Mouse (Mus musculus) bone marrow macrophage, adult 2 months (primary cell): Measurements from ENCODE around the gene Cisd3. TPM values are rescaled to one million over a fixed set of nuclear protein-coding genes. Genes with fewer than 3 reads are reported as not detected.
A peak's percentile ranks its signal among the peaks of the same experiment; 100 is the strongest.
"Not testable (repeated sequence)": the region's sequence is repeated elsewhere in the genome, so short reads cannot be mapped to it uniquely, and the experiment has no call there.

Source experiments
- H3K27ac ChIP-seq: 2 replicates; pipeline ENCODE4 v1.5.1; 2012; ENCODE audit warnings: low read depth, low read length; ENCODE audit not compliant: insufficient read depth
- H3K4me1 ChIP-seq: 2 replicates; pipeline ENCODE4 v1.6.1; 2012; ENCODE audit warnings: low read length; ENCODE audit not compliant: control insufficient read depth, insufficient read depth
- H3K4me3 ChIP-seq: 2 replicates; pipeline ENCODE4 v1.5.1; 2012; ENCODE audit warnings: mild to moderate bottlenecking, low read length, moderate library complexity; ENCODE audit not compliant: insufficient read depth
- CTCF ChIP-seq: IDR thresholded peaks from 2 replicates; pipeline ENCODE4 v1.5.1; 2012; ENCODE audit warnings: low read depth, mild to moderate bottlenecking, low read length, moderate library complexity
- POLR2A ChIP-seq: IDR thresholded peaks from 2 replicates; pipeline ENCODE4 v1.6.1; 2012; ENCODE audit warnings: mild to moderate bottlenecking, low read depth, low read length, borderline replicate concordance
- polyA plus RNA-seq: library from polyadenylated mRNA; stranded (reverse); fragments of >200 nt; gene quantifications from 2 replicates; pipeline ENCODE4 v1.2.4, GENCODE M21; 2012; ENCODE audit not compliant: missing spikeins, insufficient read depth, insufficient read length

Cisd3 gene
- 45.2 and 50.2 TPM in 2 replicates for polyA plus RNA-seq

- Histone ChIP-seq H3K4me1 (peaks cover 27% of the 10 kb centered on the region), H3K4me3 (peak within 1 kb of the TSS; percentile 60), H3K27ac (peak within 1 kb of the TSS; percentile 15; the same call in 1 of the 2 replicates)
- no peak for TF ChIP-seq POLR2A
- TF ChIP-seq CTCF: no peak
Observed at GRCm38 (mm10) chr11:97685613-97686321, at the start of gene Cisd3. Gene Cisd3, plus strand, starts transcription at chr11:97685826.

DNA sequence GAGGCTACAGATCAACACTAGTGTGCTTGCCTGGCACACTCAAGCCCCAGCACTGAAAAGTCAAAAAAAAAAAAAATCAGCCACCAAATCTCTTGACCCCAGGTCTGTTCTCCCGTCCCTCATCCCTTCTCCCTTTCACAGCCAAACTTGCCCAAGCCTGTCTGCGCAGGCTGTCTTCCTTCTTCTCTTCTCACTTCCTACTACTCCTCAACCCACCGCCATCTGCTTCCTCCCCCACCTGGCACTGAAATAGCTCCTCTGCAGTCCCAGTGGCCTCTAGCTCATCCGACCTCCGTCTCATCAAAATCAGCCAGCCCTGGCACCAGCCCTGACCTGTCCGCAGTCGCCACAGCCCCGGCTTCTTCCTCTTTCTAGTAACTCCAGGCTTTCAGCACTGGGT is 44.0 kb upstream of the Cisd3 start:
- H3K4me1 ChIP-seq: peaks cover 6% of the 10 kb centered on the region
- no peak overlapping the region for H3K27ac ChIP-seq
- no peak overlapping the region for H3K4me3 ChIP-seq
- TF ChIP-seq CTCF (no peak), POLR2A (no peak)

GRCm38 (mm10) chr11:97642746-97643145 is 42.9 kb upstream of the Cisd3 start:
- TF ChIP-seq CTCF (no peak), POLR2A (no peak)
- Histone ChIP-seq H3K27ac (no peak overlapping the region), H3K4me3 (no peak overlapping the region), H3K4me1 (peaks cover 6% of the 10 kb centered on the region)

DNA sequence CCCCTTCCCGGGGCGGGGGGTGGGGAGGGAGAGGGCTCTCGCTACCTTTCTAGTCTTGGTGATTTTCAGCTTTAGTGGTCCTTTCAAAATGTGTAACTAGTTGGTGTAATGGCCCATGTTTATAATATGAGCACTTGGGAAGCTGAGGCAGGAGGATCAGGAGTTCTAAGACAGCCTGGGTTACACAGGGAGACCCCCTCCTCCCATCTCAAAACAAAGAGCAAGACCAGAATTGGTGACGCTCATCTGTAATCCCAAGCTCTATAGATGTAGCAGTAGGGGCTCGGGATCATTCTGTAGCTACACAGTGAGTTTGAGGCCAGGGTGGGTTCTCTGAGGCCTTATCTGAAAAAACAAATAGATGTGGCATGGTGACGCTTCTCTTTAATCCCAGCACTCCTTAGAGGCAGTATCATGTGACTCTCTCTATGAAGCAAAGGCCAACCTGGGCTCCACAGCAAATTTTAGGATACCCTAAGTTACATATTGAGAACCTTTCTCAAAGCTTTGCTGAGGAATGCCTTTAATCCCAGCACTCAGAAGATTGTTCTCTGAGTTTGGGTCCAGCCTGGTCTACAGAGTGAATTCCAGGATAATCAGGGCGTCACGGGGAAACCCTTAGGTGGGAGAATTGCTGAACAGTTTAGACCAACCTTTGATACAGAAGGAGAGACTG is 42.1 kb upstream of the Cisd3 start:
- TF ChIP-seq CTCF (no peak), POLR2A (no peak)
- H3K4me3 ChIP-seq: no peak overlapping the region
- H3K4me1 ChIP-seq: peaks cover 6% of the 10 kb centered on the region
- no peak overlapping the region for H3K27ac ChIP-seq

DNA sequence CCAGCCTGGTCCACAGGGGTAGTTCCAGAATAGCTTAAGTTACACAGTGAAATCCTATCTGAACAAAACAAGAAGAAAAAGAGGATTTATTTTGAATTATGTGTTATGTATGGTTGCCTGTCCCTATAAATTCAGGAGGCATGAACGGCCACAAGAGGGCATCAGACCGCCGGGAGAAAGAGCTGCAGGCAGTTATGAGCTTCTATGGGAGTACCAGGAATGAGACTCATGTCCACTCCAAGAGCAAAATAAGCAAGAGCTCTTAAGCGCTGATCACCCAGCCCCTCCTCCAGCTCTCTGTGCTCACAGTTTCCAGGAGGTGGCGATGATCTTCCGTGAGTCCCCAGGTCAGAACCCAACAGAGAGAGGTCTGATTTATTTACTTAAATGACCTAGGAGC is 40.8 kb upstream of the Cisd3 start:
- TF ChIP-seq CTCF (peak; percentile 85), POLR2A (no peak)
- peaks cover 6% of the 10 kb centered on the region for H3K4me1 ChIP-seq
- no peak overlapping the region for H3K4me3 ChIP-seq
- no peak overlapping the region for H3K27ac ChIP-seq

- H3K4me3 ChIP-seq, H3K4me1 ChIP-seq, H3K27ac ChIP-seq: not testable (repeated sequence)
Observed at GRCm38 (mm10) chr11:97648541-97648940, 37.1 kb upstream of the Cisd3 start.

DNA sequence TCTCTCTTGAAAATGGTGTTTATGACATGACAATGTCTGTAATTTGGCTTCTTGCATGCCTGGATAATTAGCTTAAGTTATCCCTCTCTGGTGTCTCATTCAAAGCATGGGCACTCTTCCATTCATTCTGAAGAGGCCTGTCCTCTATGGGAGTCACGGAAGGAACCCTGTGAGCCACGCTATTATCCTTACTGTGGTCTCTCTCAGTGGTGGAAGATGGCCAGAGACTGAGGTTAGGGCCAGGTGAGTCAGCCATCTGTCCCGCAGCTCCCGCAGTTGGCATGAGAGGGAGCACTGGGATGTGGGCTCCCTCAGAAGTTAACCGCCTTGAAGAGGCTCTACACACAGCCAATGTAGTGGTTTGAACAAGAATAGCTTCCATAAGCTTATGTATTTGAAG is 35.3 kb upstream of the Cisd3 start:
- H3K4me3 ChIP-seq: no peak overlapping the region
- H3K27ac ChIP-seq: no peak overlapping the region
- no peaks in the 10 kb centered on the region for H3K4me1 ChIP-seq
- TF ChIP-seq CTCF: no peak
- no peak for TF ChIP-seq POLR2A

- peaks cover 21% of the 10 kb centered on the region for H3K4me1 ChIP-seq
- not testable (repeated sequence) for H3K4me3 ChIP-seq, H3K27ac ChIP-seq
Observed at GRCm38 (mm10) chr11:97653376-97653775, 32.2 kb upstream of the Cisd3 start.

DNA sequence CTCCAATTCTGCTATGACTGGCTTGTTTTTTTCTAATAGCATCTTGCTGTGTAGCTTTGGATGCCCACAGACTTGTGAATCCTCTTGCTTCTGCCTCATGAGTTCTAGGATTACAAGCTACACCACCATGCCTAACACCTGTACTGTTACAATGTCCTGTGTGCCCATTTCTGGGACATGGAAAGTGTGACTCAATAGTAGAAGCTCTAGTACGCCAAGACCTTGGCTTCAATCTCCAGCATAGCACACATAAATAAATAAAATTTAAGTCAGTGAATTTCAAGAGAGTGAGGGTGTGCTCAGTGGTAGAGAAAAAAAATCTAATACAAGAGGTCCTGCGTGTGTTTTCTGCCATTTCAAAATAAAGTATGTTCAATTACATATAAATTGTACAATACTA is 31.4 kb upstream of the Cisd3 start:
- Histone ChIP-seq H3K4me3 (no peak overlapping the region), H3K27ac (no peak overlapping the region), H3K4me1 (peaks cover 21% of the 10 kb centered on the region)
- TF ChIP-seq CTCF: no peak
- TF ChIP-seq POLR2A: no peak

- no peak overlapping the region for H3K4me3 ChIP-seq
- TF ChIP-seq POLR2A: no peak
- no peak for TF ChIP-seq CTCF
- no peak overlapping the region for H3K27ac ChIP-seq
- H3K4me1 ChIP-seq: peaks cover 25% of the 10 kb centered on the region
Observed at GRCm38 (mm10) chr11:97656269-97656971, 29.2 kb upstream of the Cisd3 start.
